Mouse (Mus musculus) neural tube, embryonic 14.5 days (tissue): Measurements from ENCODE around the gene Plekhg4. TPM values are rescaled to one million over a fixed set of nuclear protein-coding genes. Genes with fewer than 3 reads are reported as not detected.

ENCODE experiments used
- polyA plus RNA-seq: library from polyadenylated mRNA; unstranded; fragments of >200 nt; fragmentation: Nextera tagmentation; extraction: Ambion mirVana; gene quantifications from 2 replicates; pipeline ENCODE4 v1.2.1, GENCODE M21; 2014

Gene Plekhg4
- polyA plus RNA-seq, 1 experiment from 2014 or later: 2.6 TPM

Other genes starting within 250 kb of the Plekhg4 start
- gene Ces4a, start 241.5 kb upstream of the Plekhg4 start, polyA plus RNA-seq: 0.08 TPM in 1 of 2 replicates, not detected in the other
- 32.4 and 56.8 TPM in 2 replicates for gene Cbfb, start 202.6 kb upstream of the Plekhg4 start, polyA plus RNA-seq
- 35.7 and 36.8 TPM in 2 replicates for gene D230025D16Rik, start 148.1 kb upstream of the Plekhg4 start, polyA plus RNA-seq
- gene B3gnt9, start 118.1 kb upstream of the Plekhg4 start, polyA plus RNA-seq: 6.2 and 8.3 TPM in 2 replicates
- 13.1 and 18.8 TPM in 2 replicates for gene Tradd, start 108.7 kb upstream of the Plekhg4 start, polyA plus RNA-seq
- gene Fbxl8, start 108.6 kb upstream of the Plekhg4 start, polyA plus RNA-seq: 0.96 and 1.8 TPM in 2 replicates
- 0.66 and 0.71 TPM in 2 replicates for gene Hsf4, start 103.5 kb upstream of the Plekhg4 start, polyA plus RNA-seq
- 5.5 and 5.9 TPM in 2 replicates for gene Nol3, start 97.1 kb upstream of the Plekhg4 start, polyA plus RNA-seq
- 84.6 and 118 TPM in 2 replicates for gene 4931428F04Rik, start 83.4 kb upstream of the Plekhg4 start, polyA plus RNA-seq
- 8.0 and 12.5 TPM in 2 replicates for gene Exoc3l, start 77.2 kb upstream of the Plekhg4 start, polyA plus RNA-seq
- gene E2f4, start 75.6 kb upstream of the Plekhg4 start, polyA plus RNA-seq: 46.4 and 49.7 TPM in 2 replicates
- 0.77 and 1.3 TPM in 2 replicates for gene Elmo3, start 67.7 kb upstream of the Plekhg4 start, polyA plus RNA-seq
- gene Lrrc29, start 47.0 kb upstream of the Plekhg4 start, polyA plus RNA-seq: 0.85 and 0.95 TPM in 2 replicates
- gene Tmem208, start 46.9 kb upstream of the Plekhg4 start, polyA plus RNA-seq: 135 and 150 TPM in 2 replicates
- gene Fhod1, start 25.3 kb upstream of the Plekhg4 start, polyA plus RNA-seq: 0.88 and 0.91 TPM in 2 replicates
- 10.5 and 13.2 TPM in 2 replicates for gene Slc9a5, start 24.4 kb upstream of the Plekhg4 start, polyA plus RNA-seq
- not detected in 2 replicates for gene Kctd19, start 40.2 kb downstream of the Plekhg4 start, polyA plus RNA-seq
- 0.16 and 0.43 TPM in 2 replicates for gene Lrrc36, start 40.3 kb downstream of the Plekhg4 start, polyA plus RNA-seq
- 189 and 259 TPM in 2 replicates for gene Tppp3, start 98.3 kb downstream of the Plekhg4 start, polyA plus RNA-seq
- 27.9 and 32.5 TPM in 2 replicates for gene Zdhhc1, start 123.6 kb downstream of the Plekhg4 start, polyA plus RNA-seq
- 0.94 and 1.2 TPM in 2 replicates for gene Hsd11b2, start 145.5 kb downstream of the Plekhg4 start, polyA plus RNA-seq
- gene Atp6v0d1, start 192.8 kb downstream of the Plekhg4 start, polyA plus RNA-seq: 235 and 254 TPM in 2 replicates
- gene Ripor1, start 232.0 kb downstream of the Plekhg4 start, polyA plus RNA-seq: 25.8 and 29.6 TPM in 2 replicates